Mouse (Mus musculus) A20 (cell line): ENCODE measurements around the gene Tbck.

Experiments used
- DNase-seq: peaks from one replicate; pipeline ENCODE4 v3.0.0-alpha.2; 2011; ENCODE audit warnings: low read depth, low spot score

Gene Tbck

GRCm38 (mm10) chr3:132868838-132869237 lies 184.9 kb downstream of the Tbck start:
- no peak for DNase-seq

DNA sequence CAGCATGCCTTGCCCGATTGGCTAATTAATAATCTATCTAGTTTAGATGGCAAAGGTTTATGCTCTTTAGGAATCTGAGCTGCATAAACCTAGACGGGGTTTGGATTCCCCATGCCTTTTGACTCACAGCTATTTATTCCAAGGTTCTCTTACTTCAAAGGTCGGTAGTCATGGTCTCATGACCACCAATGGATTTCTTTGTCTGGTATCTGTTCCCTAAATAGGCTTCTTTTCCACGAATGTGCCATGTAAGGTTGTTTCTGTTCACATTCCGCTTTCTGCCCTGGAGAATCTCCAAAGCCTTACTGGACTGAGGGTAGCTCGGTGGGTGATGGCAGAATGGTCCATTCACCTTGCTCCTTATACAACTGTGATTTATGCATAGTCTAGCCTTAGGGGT lies 186.1 kb downstream of the Tbck start:
- DNase-seq: no peak

GRCm38 (mm10) chr3:132871318-132871904 lies 187.5 kb downstream of the Tbck start:
- no peak for DNase-seq

DNA sequence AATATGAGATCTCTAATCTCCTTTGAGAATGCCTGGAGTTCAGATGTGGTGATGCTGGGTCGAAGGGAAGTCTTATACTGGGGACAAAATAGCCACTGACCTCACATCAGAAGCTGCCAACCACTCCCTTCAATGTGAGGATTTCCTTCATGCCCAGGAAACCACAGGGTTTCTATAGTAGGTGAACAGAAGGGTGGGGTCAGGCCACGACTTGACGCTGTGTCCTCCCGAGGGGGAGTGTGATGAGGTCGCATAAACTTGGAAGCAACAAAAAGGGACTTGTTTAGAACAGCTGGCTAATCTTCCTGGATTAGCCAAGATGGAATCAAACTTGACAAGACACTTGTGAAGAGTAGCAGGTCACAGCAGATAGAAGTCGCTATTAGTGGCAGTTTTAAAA lies 189.3 kb downstream of the Tbck start:
- DNase-seq: no peak

GRCm38 (mm10) chr3:132876011-132876708 lies 192.2 kb downstream of the Tbck start:
- DNase-seq: no peak

GRCm38 (mm10) chr3:132876933-132877676 lies 193.2 kb downstream of the Tbck start:
- DNase-seq: no peak

DNA sequence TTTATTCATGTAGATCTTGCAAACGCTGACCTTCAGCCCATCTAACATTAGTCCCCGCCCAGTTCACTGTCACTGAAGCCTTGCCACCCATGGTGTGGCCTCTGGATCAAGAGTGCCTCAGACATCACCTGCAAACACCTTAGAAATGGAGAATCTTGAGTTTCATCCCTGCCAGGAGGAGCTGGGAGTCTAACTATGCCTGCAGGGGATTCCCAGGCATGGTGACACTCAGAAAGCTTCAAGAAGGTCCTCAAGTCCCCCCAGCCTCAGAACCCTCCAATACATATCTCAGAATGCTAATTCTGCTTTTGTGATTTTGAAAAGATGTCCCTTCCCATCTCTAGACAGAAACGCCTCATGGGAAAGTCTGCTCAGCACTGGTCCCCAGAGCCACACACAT lies 196.4 kb downstream of the Tbck start:
- no peak for DNase-seq

DNA sequence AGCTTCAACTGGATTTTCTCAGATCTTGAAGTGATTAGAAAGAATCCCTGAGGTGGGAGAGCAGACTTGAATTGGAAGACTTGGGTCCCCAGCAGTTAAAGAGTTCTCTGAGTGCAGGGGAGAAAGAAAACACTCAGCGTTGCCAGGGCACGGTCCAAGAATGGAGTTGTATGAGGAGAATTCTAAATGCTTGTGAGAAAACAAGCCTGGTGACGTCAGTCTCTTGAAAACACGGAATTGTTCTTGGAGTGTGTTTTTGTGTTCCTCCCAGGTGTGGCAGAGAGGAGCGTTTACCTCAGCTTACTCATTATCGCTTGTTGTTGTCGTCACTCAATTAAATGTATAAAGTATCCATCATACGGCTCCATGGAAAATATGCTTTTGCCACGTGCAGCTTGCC lies 196.9 kb downstream of the Tbck start:
- DNase-seq: no peak

DNA sequence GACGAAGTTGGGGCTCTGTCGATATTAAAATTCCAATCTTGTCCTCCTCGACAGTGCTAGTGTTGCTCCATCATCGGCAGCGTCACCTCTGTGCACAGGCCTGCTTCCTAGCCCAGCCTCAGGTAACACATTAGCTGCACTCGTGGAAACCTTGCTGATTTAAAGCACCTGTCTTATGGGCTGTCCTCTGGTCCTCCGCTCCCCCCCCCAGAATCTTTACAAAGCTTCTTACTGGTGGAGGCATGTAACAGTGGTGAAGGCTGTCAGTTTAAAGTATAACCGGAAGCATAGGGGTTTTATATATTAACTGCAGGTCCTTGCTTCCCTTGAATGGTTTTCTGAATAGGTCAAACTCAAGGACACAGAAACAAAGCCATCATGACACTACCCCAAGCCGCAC lies 199.3 kb downstream of the Tbck start:
- no peak for DNase-seq

GRCm38 (mm10) chr3:132884459-132884858 lies 200.5 kb downstream of the Tbck start:
- no peak for DNase-seq

- no peak for DNase-seq
These were observed 202.6 kb downstream of the Tbck start for GRCm38 (mm10) chr3:132886419-132887050.

DNA sequence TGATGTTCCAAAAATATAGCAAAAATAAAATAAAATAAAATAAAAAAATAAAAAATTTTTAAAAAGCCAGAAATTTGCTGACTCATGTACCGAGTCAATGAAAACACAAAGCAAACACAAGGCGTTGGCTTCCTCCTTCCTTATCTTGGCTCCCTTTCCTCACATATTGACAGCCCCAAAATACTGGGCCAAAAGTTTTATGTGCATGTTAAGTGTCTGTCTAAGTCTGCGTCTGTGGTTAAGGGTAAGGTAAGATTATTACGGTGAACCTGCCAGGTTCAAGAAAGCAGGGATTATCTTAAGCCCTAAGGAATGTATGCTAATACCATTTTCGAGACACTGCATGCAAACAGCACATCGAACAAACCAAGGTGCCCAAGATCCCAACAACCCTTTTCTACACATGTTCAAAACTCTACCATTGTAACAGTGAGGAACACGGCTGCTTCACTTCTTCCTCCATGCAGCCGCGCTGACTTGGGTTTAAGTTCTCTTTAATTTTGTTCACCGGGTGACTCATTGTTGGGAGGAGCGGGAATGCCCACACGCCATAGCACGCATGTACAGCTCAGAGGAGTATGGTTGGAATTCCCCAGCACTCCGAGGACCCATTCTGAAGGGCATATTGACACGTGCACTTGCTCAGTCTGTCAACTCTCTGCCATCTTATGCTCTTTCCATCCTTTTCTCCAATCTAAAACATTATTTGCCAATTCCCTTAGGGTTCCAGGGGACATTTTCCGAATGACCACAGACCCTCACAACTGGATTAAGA lies 203.3 kb downstream of the Tbck start:
- DNase-seq: no peak
